In genomic region chr9:107563029-107563581, GRCm38 (mm10) we compare ENCODE assay signal across 8 mouse cellular contexts. TPM values are rescaled to one million over a fixed set of nuclear protein-coding genes. Genes with fewer than 3 reads are reported as not detected.
DNase-seq lines count a peak whose midpoint lies in the region; ATAC-seq and TF ChIP-seq lines count a peak whose summit lies in the region.

TSS of gene Tusc2 (plus strand) at chr9:107563255.

- under 1% methylated on average over 46 of the region's 46 CpGs for WGBS in heart, embryonic 11.5 days (ENCODE audit: insufficient replicate concordance)
- under 1% methylated on average over 46 of the region's 46 CpGs for WGBS in kidney, postnatal 0 days
- WGBS in liver, embryonic 11.5 days: under 1% methylated on average over 46 of the region's 46 CpGs
- 0% methylated on average over 46 of the region's 46 CpGs for WGBS in stomach, embryonic 16.5 days

- TF ChIP-seq CTCF in brain, embryonic 14.5 days (IDR thresholded peaks at IDR 0.05; ENCODE audit: borderline replicate concordance, extremely low read depth, insufficient read depth, insufficient read length): no peak
- no peak for TF ChIP-seq CTCF in kidney, postnatal 0 days (IDR thresholded peaks at IDR 0.05; ENCODE audit: low read depth)

- peak; percentile 92 for DNase-seq in CD4-positive helper T cell, adult 2 months (ENCODE audit: low read depth, low spot score)
- peak; percentile 97 for DNase-seq in brain, embryonic 14.5 days (ENCODE audit: low read depth)
- DNase-seq in kidney, postnatal 0 days (ENCODE audit: low spot score): peak; percentile 97
- DNase-seq in liver, embryonic 11.5 days (ENCODE audit: low spot score): peak; percentile 90
- DNase-seq in naive thymus-derived CD4-positive, alpha-beta T cell, adult 2 months (ENCODE audit: low read depth): peak; percentile 91

- peak within 1 kb of the TSS; percentile 82 for H3K9ac ChIP-seq in heart, embryonic 11.5 days (ENCODE audit: low read depth, low read length)
- peak within 1 kb of the TSS; percentile 73 for H3K9ac ChIP-seq in kidney, postnatal 0 days (ENCODE audit: low read depth, low read length)
- H3K9ac ChIP-seq in liver, embryonic 11.5 days (ENCODE audit: low read depth, low read length): peak within 1 kb of the TSS; percentile 89
- peak within 1 kb of the TSS; percentile 89 for H3K9ac ChIP-seq in stomach, embryonic 16.5 days (ENCODE audit: low read length)

- H3K27ac ChIP-seq in heart, embryonic 11.5 days (ENCODE audit: low read depth, low read length): peak within 1 kb of the TSS; percentile 63
- peak within 1 kb of the TSS; percentile 76 for H3K27ac ChIP-seq in kidney, postnatal 0 days
- H3K27ac ChIP-seq in liver, embryonic 11.5 days (ENCODE audit: low read depth, low read length): peak within 1 kb of the TSS; percentile 65; the same call in 1 of the 2 replicates
- H3K27ac ChIP-seq in stomach, embryonic 16.5 days (ENCODE audit: low read length): peak within 1 kb of the TSS; percentile 58

- H3K27me3 ChIP-seq in erythroblast, embryonic 14.5 days (ENCODE audit: control insufficient read depth): no peaks in the 10 kb centered on the region
- H3K27me3 ChIP-seq in heart, embryonic 11.5 days (ENCODE audit: control insufficient read depth, insufficient read depth, low read length): no peaks in the 10 kb centered on the region
- H3K27me3 ChIP-seq in kidney, postnatal 0 days (ENCODE audit: insufficient read depth, low read length): no peaks in the 10 kb centered on the region
- no peaks in the 10 kb centered on the region for H3K27me3 ChIP-seq in liver, embryonic 11.5 days (replicated peaks; ENCODE audit: control insufficient read depth, insufficient read depth, low read length)
- no peaks in the 10 kb centered on the region for H3K27me3 ChIP-seq in stomach, embryonic 16.5 days (ENCODE audit: control insufficient read depth, insufficient read depth, low read length)

- H3K4me2 ChIP-seq in heart, embryonic 11.5 days: peak within 1 kb of the TSS; percentile 80
- peak within 1 kb of the TSS; percentile 87 for H3K4me2 ChIP-seq in kidney, postnatal 0 days (ENCODE audit: low read length)
- peak within 1 kb of the TSS; percentile 95 for H3K4me2 ChIP-seq in liver, embryonic 11.5 days
- H3K4me2 ChIP-seq in stomach, embryonic 16.5 days (ENCODE audit: low read depth, low read length): peak within 1 kb of the TSS; percentile 85

- TF ChIP-seq POLR2A in brain, embryonic 14.5 days (IDR thresholded peaks at IDR 0.05; ENCODE audit: borderline replicate concordance, extremely low read depth, insufficient read depth, insufficient read length, poor library complexity, severe bottlenecking): peak; percentile 83

- peaks cover 60% of the 10 kb centered on the region for H3K4me1 ChIP-seq in erythroblast, embryonic 14.5 days (ENCODE audit: control insufficient read depth)
- H3K4me1 ChIP-seq in heart, embryonic 11.5 days (ENCODE audit: control insufficient read depth, insufficient read depth, low read length): peaks cover 23% of the 10 kb centered on the region
- peaks cover 16% of the 10 kb centered on the region; the same call in 1 of the 2 replicates for H3K4me1 ChIP-seq in kidney, postnatal 0 days (replicated peaks; ENCODE audit: insufficient read depth, low read length)
- peaks cover 33% of the 10 kb centered on the region for H3K4me1 ChIP-seq in liver, embryonic 11.5 days (replicated peaks; ENCODE audit: control insufficient read depth, insufficient read depth, low read length)
- peaks cover 28% of the 10 kb centered on the region for H3K4me1 ChIP-seq in stomach, embryonic 16.5 days (ENCODE audit: control insufficient read depth, insufficient read depth, low read length)

- peak within 1 kb of the TSS; percentile 76 for H3K4me3 ChIP-seq in erythroblast, embryonic 14.5 days (replicated peaks)
- peak within 1 kb of the TSS; percentile 90 for H3K4me3 ChIP-seq in heart, embryonic 11.5 days (ENCODE audit: low read depth, low read length)
- H3K4me3 ChIP-seq in kidney, postnatal 0 days (replicated peaks; ENCODE audit: low read depth, low read length): peak within 1 kb of the TSS; percentile 63
- peak within 1 kb of the TSS; percentile 95 for H3K4me3 ChIP-seq in liver, embryonic 11.5 days (ENCODE audit: low read depth, low read length)
- H3K4me3 ChIP-seq in stomach, embryonic 16.5 days (replicated peaks; ENCODE audit: low read length): peak within 1 kb of the TSS; percentile 95

- peaks cover 76% of the 10 kb centered on the region for H3K36me3 ChIP-seq in erythroblast, embryonic 14.5 days (ENCODE audit: control insufficient read depth)
- H3K36me3 ChIP-seq in heart, embryonic 11.5 days (ENCODE audit: control insufficient read depth, insufficient read depth, low read length): peaks cover 30% of the 10 kb centered on the region
- H3K36me3 ChIP-seq in kidney, postnatal 0 days (ENCODE audit: insufficient read depth, low read length): peaks cover 42% of the 10 kb centered on the region
- H3K36me3 ChIP-seq in liver, embryonic 11.5 days (ENCODE audit: control insufficient read depth, insufficient read depth, low read length): peaks cover 45% of the 10 kb centered on the region
- peaks cover 39% of the 10 kb centered on the region for H3K36me3 ChIP-seq in stomach, embryonic 16.5 days (ENCODE audit: control insufficient read depth, insufficient read depth, low read length)

- H3K9me3 ChIP-seq in erythroblast, embryonic 14.5 days (ENCODE audit: control insufficient read depth, low read length): no peaks in the 10 kb centered on the region
- H3K9me3 ChIP-seq in heart, embryonic 11.5 days (replicated peaks; ENCODE audit: control insufficient read depth, low read length): no peaks in the 10 kb centered on the region
- no peaks in the 10 kb centered on the region for H3K9me3 ChIP-seq in kidney, postnatal 0 days (replicated peaks; ENCODE audit: low read length)
- no peaks in the 10 kb centered on the region for H3K9me3 ChIP-seq in liver, embryonic 11.5 days (ENCODE audit: control insufficient read depth, low read length)
- H3K9me3 ChIP-seq in stomach, embryonic 16.5 days (replicated peaks; ENCODE audit: control insufficient read depth, low read length): no peaks in the 10 kb centered on the region

- peak; percentile 88 for ATAC-seq in heart, embryonic 11.5 days (replicated peaks; ENCODE audit: insufficient number of reproducible peaks, low FRiP score, low TSS enrichment)
- ATAC-seq in kidney, postnatal 0 days (replicated peaks; ENCODE audit: low FRiP score, low read depth): peak; percentile 92
- ATAC-seq in liver, embryonic 11.5 days (replicated peaks; ENCODE audit: low FRiP score): peak; percentile 94
- ATAC-seq in stomach, embryonic 16.5 days (ENCODE audit: insufficient read depth, low FRiP score): peak; percentile 94

RNA-seq across cellular contexts. Expression of gene Tusc2, which starts in this region (rescaled TPM):
- 97.6 and 109 TPM in 2 replicates for polyA plus RNA-seq in brain, embryonic 14.5 days (2012; rRNA removed)
- 3.7 and 5.3 TPM in 2 replicates for polyA plus RNA-seq in erythroblast, embryonic 14.5 days (2012)
- polyA plus RNA-seq in heart, embryonic 11.5 days (2014; fragmentation: Nextera tagmentation; extraction: Ambion mirVana): 60.4 and 63.3 TPM in 2 replicates
- polyA plus RNA-seq in kidney, postnatal 0 days (2015; fragmentation: Nextera tagmentation; extraction: Ambion mirVana): 52.1 and 53.0 TPM in 2 replicates
- polyA plus RNA-seq in liver, embryonic 11.5 days (2014; fragmentation: Nextera tagmentation; extraction: Ambion mirVana): 60.6 and 62.7 TPM in 2 replicates
- 35.0 and 38.2 TPM in 2 replicates for polyA plus RNA-seq in stomach, embryonic 16.5 days (2015; fragmentation: Nextera tagmentation; extraction: Ambion mirVana)

Comparison
In these comparisons a context has a peak if more than half of its experiments do, and no peak if none do; other contexts are left out.
1. Peak in every context shown above with its lines: DNase-seq, ATAC-seq, H3K4me3 ChIP-seq and H3K27ac ChIP-seq.